9 mouse cellular contexts compared by ENCODE assay signal in genomic region chr13:97238181-97238981, GRCm38 (mm10). TPM values are rescaled to one million over a fixed set of nuclear protein-coding genes. Genes with fewer than 3 reads are reported as not detected.
DNase-seq lines count a peak whose midpoint lies in the region; ATAC-seq and TF ChIP-seq lines count a peak whose summit lies in the region.
"Had no signal": no experiment of that assay in that cellular context is flagged by ENCODE, and none has a peak within 500 bp of the region (broad histone marks: within the 10 kb centered on the region; RNA-seq: fewer than 3 reads in every experiment).

No protein-coding gene starts in this region.

- intact Hi-C loops in gastrocnemius, postnatal 36 days (cut with DNase I) = no loop called here

- whole genome bisulfite sequencing in kidney, postnatal 0 days = 44% methylated on average over 16 of the region's 16 CpGs
- WGBS in forebrain, embryonic 14.5 days = 39% methylated on average over 16 of the region's 16 CpGs
- WGBS in midbrain, embryonic 13.5 days = 59% methylated on average over 16 of the region's 16 CpGs
- 42% methylated on average over 16 of the region's 16 CpGs for WGBS in liver, embryonic 11.5 days

- no peaks in the 10 kb centered on the region for H3K36me3 ChIP-seq in kidney, postnatal 0 days (ENCODE audit: insufficient read depth, low read length)
- H3K36me3 ChIP-seq in forebrain, embryonic 14.5 days (ENCODE audit: control insufficient read depth, insufficient read depth, low read length) = no peaks in the 10 kb centered on the region
- no peaks in the 10 kb centered on the region for H3K36me3 ChIP-seq in midbrain, embryonic 13.5 days
- H3K36me3 ChIP-seq in liver, embryonic 11.5 days (ENCODE audit: control insufficient read depth, insufficient read depth, low read length) = no peaks in the 10 kb centered on the region
- H3K36me3 ChIP-seq: neural tube, embryonic 12.5 days had no signal

- no peak overlapping the region for H3K9ac ChIP-seq in kidney, postnatal 0 days (ENCODE audit: low read depth, low read length)
- peak overlapping the region; percentile 10; the same call in 1 of the 2 replicates for H3K9ac ChIP-seq in forebrain, embryonic 14.5 days (ENCODE audit: low read length)
- 0 out of 2 replicates have a peak overlapping the region, but pooled peaks have one; percentile 36 for H3K9ac ChIP-seq in midbrain, embryonic 13.5 days (replicated peaks)
- no peak overlapping the region for H3K9ac ChIP-seq in liver, embryonic 11.5 days (ENCODE audit: low read depth, low read length)
- H3K9ac ChIP-seq: neural tube, embryonic 12.5 days had no signal

- no peak for TF ChIP-seq CTCF in kidney, postnatal 0 days (IDR thresholded peaks at IDR 0.05; ENCODE audit: low read depth)

- peak overlapping the region; percentile 44; the same call in 1 of the 2 replicates for H3K4me2 ChIP-seq in kidney, postnatal 0 days (ENCODE audit: low read length)
- no peak overlapping the region for H3K4me2 ChIP-seq in forebrain, embryonic 14.5 days (ENCODE audit: low read length)
- no peak overlapping the region for H3K4me2 ChIP-seq in midbrain, embryonic 13.5 days (replicated peaks)
- H3K4me2 ChIP-seq in liver, embryonic 11.5 days = no peak overlapping the region; the same call in 1 of the 2 replicates

- no peak for ATAC-seq in kidney, postnatal 0 days (replicated peaks; ENCODE audit: low FRiP score, low read depth)
- ATAC-seq in forebrain, embryonic 14.5 days = no peak
- no peak for ATAC-seq in midbrain, embryonic 13.5 days
- no peak for ATAC-seq in liver, embryonic 11.5 days (replicated peaks; ENCODE audit: low FRiP score)

- no peaks in the 10 kb centered on the region for H3K27me3 ChIP-seq in kidney, postnatal 0 days (ENCODE audit: insufficient read depth, low read length)
- no peaks in the 10 kb centered on the region for H3K27me3 ChIP-seq in forebrain, embryonic 14.5 days (replicated peaks; ENCODE audit: control insufficient read depth, insufficient read depth, low read length)
- H3K27me3 ChIP-seq in midbrain, embryonic 13.5 days = no peaks in the 10 kb centered on the region
- 0 out of 2 replicates have a peak, but pooled peaks cover 5% of the 10 kb centered on the region for H3K27me3 ChIP-seq in liver, embryonic 11.5 days (replicated peaks; ENCODE audit: control insufficient read depth, insufficient read depth, low read length)
- H3K27me3 ChIP-seq: neural tube, embryonic 12.5 days had no signal

- H3K4me1 ChIP-seq in kidney, postnatal 0 days (replicated peaks; ENCODE audit: insufficient read depth, low read length) = peaks cover 19% of the 10 kb centered on the region
- peaks cover 23% of the 10 kb centered on the region for H3K4me1 ChIP-seq in forebrain, embryonic 14.5 days (ENCODE audit: control insufficient read depth, insufficient read depth, low read length)
- H3K4me1 ChIP-seq in midbrain, embryonic 13.5 days (replicated peaks) = peaks cover 60% of the 10 kb centered on the region
- peaks cover 12% of the 10 kb centered on the region for H3K4me1 ChIP-seq in liver, embryonic 11.5 days (replicated peaks; ENCODE audit: control insufficient read depth, insufficient read depth, low read length)

- H3K4me3 ChIP-seq in kidney, postnatal 0 days (replicated peaks; ENCODE audit: low read depth, low read length) = no peak overlapping the region
- H3K4me3 ChIP-seq in forebrain, embryonic 14.5 days (ENCODE audit: low read depth, low read length) = no peak overlapping the region
- H3K4me3 ChIP-seq in midbrain, embryonic 13.5 days (replicated peaks) = no peak overlapping the region
- no peak overlapping the region for H3K4me3 ChIP-seq in liver, embryonic 11.5 days (ENCODE audit: low read depth, low read length)
- H3K4me3 ChIP-seq: neural tube, embryonic 12.5 days had no signal

- H3K27ac ChIP-seq in kidney, postnatal 0 days = peak overlapping the region; percentile 61; the same call in 1 of the 2 replicates
- peak overlapping the region; percentile 56; the same call in 1 of the 2 replicates for H3K27ac ChIP-seq in forebrain, embryonic 14.5 days (ENCODE audit: low read depth, low read length)
- H3K27ac ChIP-seq in midbrain, embryonic 13.5 days = peak overlapping the region; percentile 97
- no peak overlapping the region for H3K27ac ChIP-seq in liver, embryonic 11.5 days (ENCODE audit: low read depth, low read length)
- H3K27ac ChIP-seq: neural tube, embryonic 12.5 days had no signal

- DNase-seq in kidney, postnatal 0 days (ENCODE audit: low spot score) = peak; percentile 64
- DNase-seq in kidney, postnatal 14 days = no peak
- peak; percentile 75 for DNase-seq in MN1 (ENCODE audit: low spot score)
- no peak for DNase-seq in forebrain, embryonic 14.5 days (ENCODE audit: low spot score)
- DNase-seq in gastrocnemius, postnatal 36 days = no peak
- no peak for DNase-seq in right cerebral cortex, postnatal 36 days (ENCODE audit: low spot score in 2 of 2)
- DNase-seq in liver, embryonic 11.5 days (ENCODE audit: low spot score) = no peak

- H3K9me3 ChIP-seq in kidney, postnatal 0 days (replicated peaks; ENCODE audit: low read length) = no peaks in the 10 kb centered on the region
- no peaks in the 10 kb centered on the region for H3K9me3 ChIP-seq in forebrain, embryonic 14.5 days (replicated peaks; ENCODE audit: control insufficient read depth, low read length)
- no peaks in the 10 kb centered on the region for H3K9me3 ChIP-seq in midbrain, embryonic 13.5 days
- H3K9me3 ChIP-seq in liver, embryonic 11.5 days (ENCODE audit: control insufficient read depth, low read length) = no peaks in the 10 kb centered on the region
- H3K9me3 ChIP-seq: neural tube, embryonic 12.5 days had no signal

RNA-seq across cellular contexts. Expression of gene Enc1, which starts 2.5 kb away (rescaled TPM):
- 8.1 and 9.2 TPM in 2 replicates for polyA plus RNA-seq in kidney, postnatal 0 days (2015; fragmentation: Nextera tagmentation; extraction: Ambion mirVana)
- polyA plus RNA-seq in forebrain, embryonic 14.5 days (2014; fragmentation: Nextera tagmentation; extraction: Ambion mirVana) = 89.5 and 96.5 TPM in 2 replicates
- polyA plus RNA-seq in midbrain, embryonic 13.5 days (2015; fragmentation: Nextera tagmentation; extraction: Ambion mirVana) = 50.2 and 52.1 TPM in 2 replicates
- total RNA-seq in gastrocnemius, postnatal 36 days (2021) = 1 to 10 TPM; 1.4 to 2.6 TPM
- polyA plus RNA-seq in liver, embryonic 11.5 days (2014; fragmentation: Nextera tagmentation; extraction: Ambion mirVana) = 1.9 and 2.2 TPM in 2 replicates

RNA-seq across cellular contexts. Expression of gene Hexb, which starts 40.2 kb away (rescaled TPM):
- polyA plus RNA-seq in kidney, postnatal 0 days (2015; fragmentation: Nextera tagmentation; extraction: Ambion mirVana) = 59.0 and 63.1 TPM in 2 replicates
- polyA plus RNA-seq in forebrain, embryonic 14.5 days (2014; fragmentation: Nextera tagmentation; extraction: Ambion mirVana) = 38.0 and 41.9 TPM in 2 replicates
- 26.1 and 26.4 TPM in 2 replicates for polyA plus RNA-seq in midbrain, embryonic 13.5 days (2015; fragmentation: Nextera tagmentation; extraction: Ambion mirVana)
- total RNA-seq in gastrocnemius, postnatal 36 days (2021) = 1 to 10 TPM; 6.8 to 7.7 TPM
- 20.6 and 21.8 TPM in 2 replicates for polyA plus RNA-seq in liver, embryonic 11.5 days (2014; fragmentation: Nextera tagmentation; extraction: Ambion mirVana)

Comparison
In these comparisons a context has a peak if more than half of its experiments do, and no peak if none do; other contexts are left out.
1. DNase-seq: peak in kidney, postnatal 0 days (single experiment) and MN1 (single experiment); none in kidney, postnatal 14 days (single experiment), forebrain, embryonic 14.5 days (single experiment), gastrocnemius, postnatal 36 days (0 of 2), right cerebral cortex, postnatal 36 days (0 of 2) and liver, embryonic 11.5 days (single experiment).
2. H3K9ac ChIP-seq: peak in forebrain, embryonic 14.5 days (single experiment) and midbrain, embryonic 13.5 days (single experiment); none in kidney, postnatal 0 days (single experiment) and liver, embryonic 11.5 days (single experiment).